Mouse (Mus musculus) thymus, adult 2 months (tissue): Measurements from ENCODE around the gene Ttc36. TPM values are rescaled to one million over a fixed set of nuclear protein-coding genes. Genes with fewer than 3 reads are reported as not detected.
"Not testable (repeated sequence)": the region's sequence is repeated elsewhere in the genome, so short reads cannot be mapped to it uniquely, and the experiment has no call there.

Source experiments
- DNase-seq: peaks from one replicate; pipeline ENCODE4 v3.0.0; 2021
- H3K27ac ChIP-seq: fragments of 200-500 bp; 2 replicates; pipeline ENCODE4 v1.5.1; 2012; ENCODE audit warnings: low read length, control low read depth; ENCODE audit not compliant: control insufficient read depth, insufficient read depth
- H3K27me3 ChIP-seq: fragments of 200-500 bp; 2 replicates; pipeline ENCODE4 v1.6.1; 2012; ENCODE audit warnings: mild to moderate bottlenecking, low read length, moderate library complexity, mixed read lengths; ENCODE audit not compliant: control insufficient read depth, insufficient read depth
- H3K36me3 ChIP-seq: fragments of 200-500 bp; 2 replicates; pipeline ENCODE4 v1.6.1; 2012; ENCODE audit warnings: mild to moderate bottlenecking, low read length, moderate library complexity; ENCODE audit not compliant: control insufficient read depth, insufficient read depth
- H3K4me1 ChIP-seq: fragments of 200-500 bp; replicated peaks from 2 replicates; pipeline ENCODE4 v1.6.1; 2012; ENCODE audit warnings: low read length; ENCODE audit not compliant: control insufficient read depth, insufficient read depth
- H3K4me3 ChIP-seq: fragments of 200-500 bp; 2 replicates; pipeline ENCODE4 v1.5.1; 2012; ENCODE audit warnings: mild to moderate bottlenecking, low read length, control low read depth, moderate library complexity; ENCODE audit not compliant: control insufficient read depth, insufficient read depth
- CTCF ChIP-seq: fragments of 200-500 bp; IDR thresholded peaks from 2 replicates; pipeline ENCODE4 v1.5.1; 2012; ENCODE audit warnings: mild to moderate bottlenecking, control low read depth, low read length, moderate library complexity, borderline replicate concordance; ENCODE audit not compliant: control insufficient read depth, poor library complexity, insufficient read depth; ENCODE audit errors: extremely low read depth
- POLR2A ChIP-seq: fragments of 200-500 bp; IDR thresholded peaks from 2 replicates; pipeline ENCODE4 v1.6.1; 2012; ENCODE audit warnings: mild to moderate bottlenecking, low read length, control low read depth, moderate library complexity; ENCODE audit not compliant: control insufficient read depth, poor library complexity, insufficient read depth; ENCODE audit errors: extremely low read depth
- WGBS: fragments of 180-500 bp; shearing (Covaris S2); methylation state at CpG from one replicate; pipeline ENCODE4 v1.1.7; 2018; 5-methylcytosine and 5-hydroxymethylcytosine counted together
- polyA plus RNA-seq: library from polyadenylated mRNA; depleted of rRNA; stranded (reverse); fragments of >200 nt; gene quantifications from 2 replicates; pipeline ENCODE4 v1.2.3, GENCODE M21; 2012

The Ttc36 gene
- polyA plus RNA-seq, 1 experiment = 4.3 TPM

GRCm38 (mm10) chr9:44798298-44798697 lies 4.6 kb downstream of the Ttc36 start:
- H3K27me3 ChIP-seq = no peaks in the 10 kb centered on the region; the same call in 1 of the 2 replicates
- DNase-seq = no peak
- H3K4me3 ChIP-seq = no peak overlapping the region
- no peaks in the 10 kb centered on the region for H3K36me3 ChIP-seq
- whole genome bisulfite sequencing = 90% methylated on average over 7 of the region's 7 CpGs
- no peak overlapping the region for H3K27ac ChIP-seq
- TF ChIP-seq POLR2A = no peak
- TF ChIP-seq CTCF = no peak
- H3K4me1 ChIP-seq = peaks cover 8% of the 10 kb centered on the region

GRCm38 (mm10) chr9:44792842-44793241 lies 10.0 kb downstream of the Ttc36 start:
- no peaks in the 10 kb centered on the region for H3K4me1 ChIP-seq
- no peaks in the 10 kb centered on the region for H3K27me3 ChIP-seq
- no peak for TF ChIP-seq POLR2A
- no peak for TF ChIP-seq CTCF
- peaks cover 5% of the 10 kb centered on the region; the same call in 1 of the 2 replicates for H3K36me3 ChIP-seq
- no peak overlapping the region for H3K4me3 ChIP-seq
- no peak for DNase-seq
- WGBS = 97% methylated on average over 9 of the region's 9 CpGs
- H3K27ac ChIP-seq = no peak overlapping the region

- DNase-seq = peak; percentile 91
- WGBS = under 1% methylated on average over 41 of the region's 41 CpGs
- peak; percentile 83 for TF ChIP-seq CTCF
- no peak for TF ChIP-seq POLR2A
- Histone ChIP-seq H3K4me3 (peak overlapping the region; percentile 87), H3K27ac (peak overlapping the region; percentile 33; the same call in 1 of the 2 replicates), H3K27me3 (no peaks in the 10 kb centered on the region), H3K36me3 (no peaks in the 10 kb centered on the region), H3K4me1 (peaks cover 5% of the 10 kb centered on the region)
These were observed 29.9 kb downstream of the Ttc36 start for GRCm38 (mm10) chr9:44772750-44773651.

GRCm38 (mm10) chr9:44772392-44772749 lies 30.5 kb downstream of the Ttc36 start:
- 38% methylated on average over 5 of the region's 5 CpGs for WGBS
- H3K27me3 ChIP-seq = no peaks in the 10 kb centered on the region
- H3K4me3 ChIP-seq = no peak overlapping the region
- TF ChIP-seq POLR2A (no peak), CTCF (no peak)
- no peak overlapping the region; the same call in 1 of the 2 replicates for H3K27ac ChIP-seq
- no peaks in the 10 kb centered on the region for H3K36me3 ChIP-seq
- DNase-seq = no peak
- H3K4me1 ChIP-seq = peaks cover 5% of the 10 kb centered on the region

GRCm38 (mm10) chr9:44771376-44771775 lies 31.5 kb downstream of the Ttc36 start:
- WGBS = 96% methylated on average over 5 of the region's 5 CpGs
- no peak for DNase-seq
- no peaks in the 10 kb centered on the region for H3K27me3 ChIP-seq
- H3K4me1 ChIP-seq = peaks cover 5% of the 10 kb centered on the region
- no peak for TF ChIP-seq POLR2A
- TF ChIP-seq CTCF = no peak
- H3K4me3 ChIP-seq = no peak overlapping the region
- H3K36me3 ChIP-seq = no peaks in the 10 kb centered on the region
- no peak overlapping the region for H3K27ac ChIP-seq

DNA sequence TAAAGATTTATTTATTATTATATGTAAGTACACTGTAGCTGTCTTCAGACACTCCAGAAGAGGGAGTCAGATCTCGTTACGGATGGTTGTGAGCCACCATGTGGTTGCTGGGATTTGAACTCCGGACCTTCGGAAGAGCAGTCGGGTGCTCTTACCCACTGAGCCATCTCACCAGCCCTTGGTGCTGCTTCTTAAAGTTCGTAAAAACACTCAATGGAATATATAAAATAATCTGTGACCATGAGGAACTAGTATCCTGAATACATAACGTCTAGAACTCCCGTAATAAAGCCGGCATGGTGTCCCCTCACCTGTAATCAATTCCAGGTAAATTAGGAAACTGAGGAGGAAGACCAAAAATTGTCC lies 34.9 kb downstream of the Ttc36 start:
- H3K27me3 ChIP-seq, DNase-seq, H3K4me1 ChIP-seq, H3K36me3 ChIP-seq, H3K4me3 ChIP-seq, H3K27ac ChIP-seq: not testable (repeated sequence)
- 38% methylated on average over 8 of the region's 9 CpGs for WGBS
